Mouse (Mus musculus) intestine, embryonic 14.5 days (tissue): ENCODE measurements around the gene H2-M10.2. TPM values are rescaled to one million over a fixed set of nuclear protein-coding genes. Genes with fewer than 3 reads are reported as not detected.
A peak's percentile ranks its signal among the peaks of the same experiment; 100 is the strongest.

Source experiments
- ATAC-seq: fragments of 200-750 bp; cut with Nextera tagmentation; replicated peaks from 2 replicates; pipeline ENCODE4 v1.8.0; 2017; ENCODE audit warnings: low read depth, moderate number of reproducible peaks, moderate TSS enrichment, moderate library complexity; ENCODE audit not compliant: low FRiP score, low TSS enrichment
- DNase-seq: peaks from one replicate; pipeline ENCODE4 v3.0.0-alpha.2; 2018; ENCODE audit warnings: low spot score
- H3K27ac ChIP-seq: fragments of 300-500 bp; sonication (generic); 2 replicates; pipeline ENCODE4 v1.5.1; 2014; ENCODE audit warnings: low read depth, mild to moderate bottlenecking, control low read depth
- H3K27me3 ChIP-seq: fragments of 300-500 bp; sonication (generic); replicated peaks from 2 replicates; pipeline ENCODE4 v1.6.1; 2014; ENCODE audit warnings: low read length, control low read depth; ENCODE audit not compliant: control insufficient read depth, insufficient read depth
- H3K36me3 ChIP-seq: fragments of 300-500 bp; sonication (generic); 2 replicates; pipeline ENCODE4 v1.6.1; 2014; ENCODE audit warnings: low read length, control low read depth; ENCODE audit not compliant: control insufficient read depth, insufficient read depth
- H3K4me1 ChIP-seq: fragments of 300-500 bp; sonication (generic); replicated peaks from 2 replicates; pipeline ENCODE4 v1.6.1; 2014; ENCODE audit warnings: low read length, control low read depth, mixed read lengths; ENCODE audit not compliant: control insufficient read depth, insufficient read depth
- H3K4me2 ChIP-seq: fragments of 300-500 bp; sonication (generic); 2 replicates; pipeline ENCODE4 v1.6.1; 2014; ENCODE audit warnings: low read length
- H3K4me3 ChIP-seq: fragments of 300-500 bp; sonication (generic); 2 replicates; pipeline ENCODE4 v1.5.1; 2014; ENCODE audit warnings: low read depth, low read length, control low read depth, mixed read lengths
- H3K9ac ChIP-seq: fragments of 300-500 bp; sonication (generic); 2 replicates; pipeline ENCODE4 v1.6.1; 2014; ENCODE audit warnings: mild to moderate bottlenecking, low read length
- H3K9me3 ChIP-seq: fragments of 300-500 bp; sonication (generic); 2 replicates; pipeline ENCODE4 v1.6.1; 2016; ENCODE audit warnings: low read length, control low read depth; ENCODE audit not compliant: control insufficient read depth
- WGBS: fragments of 180-500 bp; shearing (Covaris S2); extraction: QIAGEN DNeasy Blood & Tissue Kit; methylation state at CpG from one replicate; pipeline ENCODE4 v1.1.7; 2014; 5-methylcytosine and 5-hydroxymethylcytosine counted together
- polyA plus RNA-seq: library from polyadenylated mRNA; unstranded; fragments of >200 nt; fragmentation: Nextera tagmentation; extraction: Ambion mirVana; gene quantifications from 2 replicates; pipeline ENCODE4 v1.2.1, GENCODE M21; 2014

The H2-M10.2 gene
- polyA plus RNA-seq, 1 experiment from 2014 or later: not detected

DNA sequence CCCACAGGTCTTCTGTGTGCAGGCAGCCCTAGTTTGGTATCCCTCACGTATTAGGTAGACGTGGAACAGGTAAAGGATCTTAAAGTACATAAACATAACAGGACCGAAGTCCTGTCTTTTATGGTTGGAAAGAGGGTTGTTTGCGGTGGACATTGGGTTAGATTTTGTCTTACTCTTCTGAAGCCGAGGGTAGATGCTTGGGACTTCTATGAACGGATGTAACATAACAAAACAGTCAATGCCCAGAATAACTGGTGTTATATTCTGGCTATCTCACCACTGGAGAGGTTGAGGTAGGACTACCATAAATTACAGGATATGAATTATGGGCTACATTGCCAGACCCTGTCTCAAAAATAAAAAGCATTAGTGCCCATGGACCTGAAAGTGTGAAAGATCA, 28.3 kb downstream of the H2-M10.2 start, which contains the start of gene Rpp21:
TSS of gene Rpp21 (minus strand) at position 101 of the 400 bp plus-strand sequence.
- no peak for ATAC-seq
- DNase-seq: no peak
- 44% methylated on average over 6 of the region's 6 CpGs for WGBS

DNA sequence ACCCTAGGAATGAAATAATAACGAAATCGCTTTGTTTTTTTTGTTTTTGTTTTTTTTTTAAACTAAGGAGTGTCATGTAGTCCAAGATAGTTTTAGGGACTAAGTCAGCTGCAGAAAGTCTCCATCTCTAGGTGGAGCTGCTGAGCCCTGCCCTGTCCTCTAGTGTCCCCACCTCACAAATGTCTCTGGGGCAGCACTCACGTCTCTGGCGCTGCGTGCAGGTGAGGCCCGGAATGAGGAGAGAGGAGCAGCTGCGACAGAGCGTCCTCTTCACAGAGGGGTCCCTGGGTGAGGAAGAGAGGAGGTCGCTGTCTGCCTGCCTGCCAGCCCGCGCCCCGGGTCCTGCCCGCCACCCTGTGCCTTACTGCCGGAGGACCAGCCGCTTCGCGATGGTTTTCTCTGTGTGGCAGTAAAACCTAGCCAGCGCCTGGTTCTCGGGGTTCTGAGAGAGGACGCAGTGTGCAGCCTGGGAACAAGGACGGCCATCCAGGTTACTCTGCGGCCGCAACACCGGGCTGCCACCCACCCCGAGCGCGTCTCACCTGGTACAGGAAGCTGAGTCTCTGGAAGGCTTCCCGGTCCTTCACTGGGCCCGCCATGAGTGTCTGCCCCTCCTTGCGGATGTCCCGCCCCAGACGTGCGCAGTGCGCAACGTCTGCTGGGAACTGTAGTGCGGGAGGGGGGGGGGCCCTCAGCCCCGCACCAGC, 28.9 kb downstream of the H2-M10.2 start:
- Histone ChIP-seq H3K36me3 (peaks cover 28% of the 10 kb centered on the region), H3K4me1 (peaks cover 5% of the 10 kb centered on the region; the same call in 1 of the 2 replicates), H3K9ac (peak overlapping the region; percentile 77), H3K9me3 (no peaks in the 10 kb centered on the region), H3K4me2 (peak overlapping the region; percentile 54), H3K27ac (peak overlapping the region; percentile 71), H3K27me3 (no peaks in the 10 kb centered on the region), H3K4me3 (peak overlapping the region; percentile 76)
- DNase-seq: peak; percentile 87
- ATAC-seq: peak; percentile 94
- under 1% methylated on average over 37 of the region's 37 CpGs for WGBS

More for the DNA sequence above, 28.3 kb downstream of the H2-M10.2 start, which contains the start of gene Rpp21:
- H3K9me3 ChIP-seq: no peaks in the 10 kb centered on the region
- H3K4me2 ChIP-seq: peak within 1 kb of the TSS; percentile 54
- H3K27me3 ChIP-seq: no peaks in the 10 kb centered on the region
- peak within 1 kb of the TSS; percentile 76 for H3K4me3 ChIP-seq
- peak within 1 kb of the TSS; percentile 77 for H3K9ac ChIP-seq
- H3K27ac ChIP-seq: peak within 1 kb of the TSS; percentile 71
- peaks cover 5% of the 10 kb centered on the region; the same call in 1 of the 2 replicates for H3K4me1 ChIP-seq
- H3K36me3 ChIP-seq: peaks cover 33% of the 10 kb centered on the region

DNA sequence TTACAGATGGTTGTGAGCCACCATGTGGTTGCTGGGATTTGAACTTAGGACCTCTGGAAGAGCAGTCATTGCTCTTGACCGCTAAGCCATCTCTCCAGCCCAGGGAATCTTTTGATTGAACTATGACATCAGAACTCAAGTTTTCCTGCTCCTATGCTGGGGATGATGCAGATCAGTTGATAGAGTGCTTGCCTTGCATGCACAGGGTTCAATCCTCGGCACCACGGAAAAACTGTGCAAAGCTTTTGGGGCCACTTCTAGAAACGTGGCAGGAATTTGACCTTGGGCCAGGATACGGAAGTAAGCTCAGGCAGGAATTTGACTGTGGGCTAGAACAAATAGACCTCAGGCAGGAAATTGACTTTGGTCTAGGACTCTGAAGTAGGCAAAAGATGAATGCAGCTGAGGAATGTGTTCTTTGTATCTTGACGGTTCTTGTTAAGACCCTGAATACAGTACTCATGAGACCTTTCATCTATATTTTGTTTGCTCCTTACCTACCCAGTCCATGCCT, 33.1 kb downstream of the H2-M10.2 start:
- Histone ChIP-seq H3K4me3 (no peak overlapping the region), H3K9ac (no peak overlapping the region), H3K27ac (no peak overlapping the region), H3K9me3 (no peaks in the 10 kb centered on the region), H3K4me1 (peaks cover 5% of the 10 kb centered on the region; the same call in 1 of the 2 replicates), H3K36me3 (no peaks in the 10 kb centered on the region), H3K4me2 (no peak overlapping the region), H3K27me3 (peaks cover 17% of the 10 kb centered on the region)
- ATAC-seq (no peak), DNase-seq (no peak)
- whole genome bisulfite sequencing: 46% methylated on average over 6 of the region's 6 CpGs

DNA sequence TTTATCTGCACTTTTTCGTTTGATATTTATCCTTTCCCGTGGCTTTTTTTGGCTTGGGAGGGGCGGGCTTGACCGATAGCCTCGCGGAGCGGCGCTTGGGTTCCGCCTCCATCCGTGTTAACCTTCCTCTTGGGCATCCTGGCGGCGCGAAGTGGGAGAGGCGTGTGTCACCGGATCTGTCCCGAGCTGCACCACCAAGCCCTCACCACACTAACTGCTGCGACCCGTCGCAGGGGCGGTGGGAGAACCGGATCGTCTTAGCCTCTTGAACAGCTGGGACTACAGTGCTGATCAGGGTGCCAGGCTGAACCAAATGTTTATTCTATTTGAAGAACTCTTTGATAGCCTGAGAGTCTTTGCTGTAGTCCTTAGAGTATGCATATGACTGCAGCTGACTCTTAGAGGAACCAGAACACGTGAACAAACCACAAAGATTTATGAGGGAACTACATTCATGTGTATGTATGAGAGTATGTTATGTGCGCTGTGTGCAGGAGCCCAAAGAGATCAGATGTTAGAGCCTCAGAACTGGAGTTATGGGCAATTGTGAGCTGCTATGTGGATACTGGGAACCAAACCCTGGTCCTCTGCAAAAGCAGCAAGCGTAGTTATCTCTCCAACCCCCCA, 33.9 kb downstream of the H2-M10.2 start:
- Histone ChIP-seq H3K27me3 (peaks cover 24% of the 10 kb centered on the region), H3K9me3 (no peaks in the 10 kb centered on the region), H3K36me3 (no peaks in the 10 kb centered on the region), H3K4me2 (peak overlapping the region; percentile 47), H3K9ac (peak overlapping the region; percentile 16; the same call in 1 of the 2 replicates), H3K27ac (no peak overlapping the region), H3K4me3 (peak overlapping the region; percentile 16; the same call in 1 of the 2 replicates), H3K4me1 (peaks cover 5% of the 10 kb centered on the region; the same call in 1 of the 2 replicates)
- peak; percentile 65 for DNase-seq
- ATAC-seq: no peak
- 8% methylated on average over 25 of the region's 25 CpGs for WGBS

DNA sequence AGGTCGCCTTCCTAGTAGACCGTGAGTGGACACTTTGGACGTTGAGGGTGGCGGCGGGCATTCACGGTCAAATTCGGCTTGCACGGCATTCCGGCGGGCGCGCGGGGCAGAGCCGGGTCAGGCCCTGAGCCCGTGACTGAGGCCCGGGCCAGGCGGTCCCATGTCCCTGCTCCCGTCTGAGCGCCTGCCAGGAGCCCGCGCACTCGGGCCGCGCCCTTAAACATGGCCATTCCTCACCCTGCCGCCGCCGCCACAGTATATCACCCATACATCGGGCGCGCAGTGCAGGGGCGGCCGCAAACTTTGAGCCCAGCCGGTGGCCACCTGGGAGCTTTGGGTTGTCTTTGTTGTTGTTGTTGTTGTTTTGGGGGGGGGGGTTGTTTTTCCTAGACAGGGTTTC, 37.4 kb downstream of the H2-M10.2 start:
- no peak overlapping the region for H3K9ac ChIP-seq
- H3K27ac ChIP-seq: no peak overlapping the region
- 20% methylated on average over 33 of the region's 33 CpGs for WGBS
- H3K27me3 ChIP-seq: peaks cover 25% of the 10 kb centered on the region
- no peaks in the 10 kb centered on the region for H3K9me3 ChIP-seq
- no peaks in the 10 kb centered on the region for H3K4me1 ChIP-seq
- ATAC-seq (0 out of 2 replicates have a peak, but pooled peaks have one; percentile 58), DNase-seq (no peak)
- 0 out of 2 replicates have a peak overlapping the region, but pooled peaks have one; percentile 13 for H3K4me2 ChIP-seq
- no peak overlapping the region for H3K4me3 ChIP-seq
- H3K36me3 ChIP-seq: no peaks in the 10 kb centered on the region

DNA sequence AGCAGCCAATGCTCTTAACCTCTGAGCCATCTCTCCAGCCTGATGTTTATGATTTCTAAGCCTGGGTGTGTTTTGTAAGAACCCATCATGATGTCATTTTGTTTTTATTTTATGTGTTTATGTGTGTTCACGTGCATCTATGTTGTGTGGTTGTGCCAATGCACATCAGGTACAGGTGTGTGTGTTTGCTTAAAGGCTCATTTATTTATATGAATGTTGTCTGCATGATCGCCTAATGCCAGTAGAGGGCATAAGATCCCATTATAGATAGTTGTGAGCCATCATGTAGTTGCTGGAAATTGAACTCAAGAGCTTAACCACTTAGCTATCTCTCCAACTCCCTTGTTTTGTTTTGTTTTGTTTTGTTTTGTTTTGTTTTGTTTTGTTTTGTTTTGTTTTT, 40.5 kb downstream of the H2-M10.2 start:
- no peak overlapping the region for H3K4me2 ChIP-seq
- no peak overlapping the region for H3K9ac ChIP-seq
- no peak overlapping the region for H3K27ac ChIP-seq
- H3K36me3 ChIP-seq: no peaks in the 10 kb centered on the region
- DNase-seq: no peak
- no peak overlapping the region for H3K4me3 ChIP-seq
- no peak for ATAC-seq
- H3K27me3 ChIP-seq: peaks cover 25% of the 10 kb centered on the region
- no peaks in the 10 kb centered on the region for H3K9me3 ChIP-seq
- 79% methylated on average over 2 of the region's 2 CpGs for WGBS
- no peaks in the 10 kb centered on the region for H3K4me1 ChIP-seq

DNA sequence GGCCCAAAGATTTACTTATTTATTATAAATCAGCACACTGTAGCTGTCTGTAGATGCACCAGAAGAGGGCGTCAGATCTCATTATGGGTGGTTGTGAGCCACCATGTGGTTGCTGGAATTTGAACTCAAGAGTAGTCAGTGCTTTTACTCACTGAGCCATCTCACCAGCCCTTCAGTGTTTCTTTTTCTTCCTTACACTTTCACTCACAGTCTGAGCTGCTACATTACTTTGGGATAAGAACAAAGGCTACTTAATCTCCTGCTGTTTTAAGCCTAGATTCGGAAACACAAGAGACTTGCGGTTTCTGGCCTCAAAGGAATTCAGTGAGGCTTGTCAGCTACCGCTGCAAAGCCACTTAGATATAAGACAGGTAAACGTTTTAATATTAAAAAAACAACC, 42.3 kb downstream of the H2-M10.2 start:
- Histone ChIP-seq H3K9ac (no peak overlapping the region), H3K4me2 (no peak overlapping the region), H3K36me3 (no peaks in the 10 kb centered on the region), H3K27me3 (peaks cover 15% of the 10 kb centered on the region), H3K27ac (no peak overlapping the region), H3K9me3 (no peaks in the 10 kb centered on the region), H3K4me3 (no peak overlapping the region), H3K4me1 (no peaks in the 10 kb centered on the region)
- ATAC-seq (no peak), DNase-seq (no peak)
- 44% methylated on average over 5 of the region's 5 CpGs for WGBS

DNA sequence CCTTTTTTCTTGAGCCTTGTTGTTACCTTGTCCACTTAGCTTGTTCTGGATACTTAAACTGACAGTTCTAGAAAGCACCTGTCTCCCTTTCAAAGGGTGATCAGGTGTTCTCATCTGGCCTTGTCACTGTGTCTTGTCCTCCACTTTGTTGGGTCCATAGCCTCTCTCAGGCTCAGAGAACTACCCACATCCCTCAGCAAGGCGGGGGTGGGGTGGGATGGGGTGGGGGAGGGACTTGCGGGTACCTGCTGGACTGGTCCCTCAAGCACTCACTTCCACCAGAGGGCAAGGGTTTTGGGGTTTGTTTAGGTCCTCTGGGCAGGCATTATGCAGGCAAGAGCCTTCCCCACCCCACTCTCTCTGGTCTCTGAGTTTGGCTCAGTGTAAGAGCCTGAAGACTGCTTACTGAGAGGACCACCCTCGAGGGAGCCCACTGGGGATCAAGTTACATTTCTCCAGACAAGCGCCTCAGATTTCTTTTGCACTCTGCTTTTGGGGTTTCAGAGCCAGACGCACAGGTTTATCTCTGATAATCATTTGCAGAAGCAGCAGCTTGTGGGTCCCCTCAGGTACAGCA, 45.6 kb downstream of the H2-M10.2 start:
- Histone ChIP-seq H3K27me3 (peaks cover 25% of the 10 kb centered on the region), H3K27ac (no peak overlapping the region), H3K9ac (no peak overlapping the region), H3K4me3 (no peak overlapping the region), H3K36me3 (no peaks in the 10 kb centered on the region), H3K9me3 (no peaks in the 10 kb centered on the region), H3K4me1 (no peaks in the 10 kb centered on the region), H3K4me2 (peak overlapping the region; percentile 9; the same call in 1 of the 2 replicates)
- no peak for ATAC-seq
- 6% methylated on average over 5 of the region's 5 CpGs for WGBS
- no peak for DNase-seq
